Mouse (Mus musculus) olfactory bulb, adult 2 months (tissue): Measurements from ENCODE around the gene Kcnj9. TPM values are rescaled to one million over a fixed set of nuclear protein-coding genes. Genes with fewer than 3 reads are reported as not detected.

Experiments
- H3K27ac ChIP-seq: fragments of 200-500 bp; 2 replicates; pipeline ENCODE4 v1.5.1; 2012; ENCODE audit warnings: low read depth, low read length; ENCODE audit not compliant: insufficient read depth
- H3K4me1 ChIP-seq: fragments of 200-500 bp; 2 replicates; pipeline ENCODE4 v1.6.1; 2012; ENCODE audit warnings: low read length; ENCODE audit not compliant: control insufficient read depth, insufficient read depth
- H3K4me3 ChIP-seq: fragments of 200-500 bp; 2 replicates; pipeline ENCODE4 v1.5.1; 2012; ENCODE audit warnings: mild to moderate bottlenecking, low read depth, low read length, moderate library complexity; ENCODE audit not compliant: insufficient read depth
- CTCF ChIP-seq: fragments of 200-500 bp; IDR thresholded peaks from 2 replicates; pipeline ENCODE4 v1.5.1; 2012; ENCODE audit warnings: low read depth, mild to moderate bottlenecking, low read length, moderate library complexity; ENCODE audit not compliant: insufficient read depth
- POLR2A ChIP-seq: fragments of 200-500 bp; IDR thresholded peaks from 2 replicates; pipeline ENCODE4 v1.6.1; 2012; ENCODE audit warnings: mild to moderate bottlenecking, low read depth, low read length, moderate library complexity; ENCODE audit not compliant: insufficient read depth
- WGBS: fragments of 180-500 bp; shearing (Covaris S2); methylation state at CpG from one replicate; pipeline ENCODE4 v1.1.7; 2018; 5-methylcytosine and 5-hydroxymethylcytosine counted together
- polyA plus RNA-seq: library from polyadenylated mRNA; stranded (reverse); fragments of >200 nt; gene quantifications from 2 replicates; pipeline ENCODE4 v1.2.4, GENCODE M21; 2012; ENCODE audit warnings: low replicate concordance; ENCODE audit not compliant: missing spikeins, insufficient read depth, insufficient read length

Gene Kcnj9
- polyA plus RNA-seq, 1 experiment = not detected

GRCm38 (mm10) chr1:172277172-172277571, 51.9 kb downstream of the Kcnj9 start:
- Histone ChIP-seq H3K4me3 (no peak overlapping the region), H3K27ac (no peak overlapping the region), H3K4me1 (peaks cover 22% of the 10 kb centered on the region)
- 78% methylated on average over 3 of the region's 3 CpGs for WGBS
- no peak for TF ChIP-seq POLR2A
- no peak for TF ChIP-seq CTCF

DNA sequence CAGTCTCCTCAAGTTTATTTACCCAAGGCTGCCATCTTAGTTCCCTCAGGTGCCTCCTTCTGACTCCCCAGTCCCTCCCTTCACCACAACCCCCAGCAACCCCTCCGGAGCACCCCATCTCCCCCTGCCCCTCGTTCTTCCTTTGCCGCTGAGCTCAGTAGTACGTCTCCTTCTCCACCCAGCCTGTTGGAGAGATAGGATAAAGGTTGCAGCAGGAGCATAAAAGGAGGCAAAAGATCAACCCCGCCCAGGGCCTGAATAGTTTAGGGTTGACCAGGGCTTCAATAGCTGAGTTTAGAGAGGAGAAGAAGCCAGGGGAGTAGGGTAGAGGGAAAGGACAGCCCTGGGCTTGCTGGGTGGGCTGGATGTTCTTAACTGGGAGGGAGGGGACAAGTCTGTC, 54.6 kb downstream of the Kcnj9 start:
- peaks cover 6% of the 10 kb centered on the region for H3K4me1 ChIP-seq
- H3K27ac ChIP-seq = no peak overlapping the region
- H3K4me3 ChIP-seq = no peak overlapping the region
- TF ChIP-seq POLR2A = no peak
- TF ChIP-seq CTCF = no peak
- WGBS = 89% methylated on average over 5 of the region's 5 CpGs

- WGBS = 74% methylated on average over 5 of the region's 5 CpGs
Measured at GRCm38 (mm10) chr1:172274116-172274515, 55.0 kb downstream of the Kcnj9 start.

DNA sequence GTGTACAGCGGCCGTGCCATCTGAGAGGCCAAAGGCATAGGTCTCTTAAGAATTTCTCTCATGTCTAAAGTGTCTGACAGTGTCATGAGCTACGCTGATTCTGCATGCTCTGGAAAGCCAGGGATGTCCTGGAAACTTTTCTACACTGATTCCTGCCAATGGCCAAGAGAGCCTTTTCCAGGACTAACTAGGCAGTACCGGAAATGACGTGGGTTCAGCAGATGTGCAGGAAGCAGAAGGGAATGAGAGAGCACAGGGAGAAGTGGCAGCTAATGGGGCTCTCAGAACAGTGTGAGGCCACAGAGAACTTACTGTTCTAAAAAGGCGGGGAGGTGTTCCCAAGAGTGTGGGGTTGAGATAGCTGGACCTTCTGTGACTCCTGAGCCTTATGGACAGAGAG, 55.7 kb downstream of the Kcnj9 start:
- no peak overlapping the region for H3K27ac ChIP-seq
- 81% methylated on average over 6 of the region's 6 CpGs for WGBS
- H3K4me1 ChIP-seq = peaks cover 3% of the 10 kb centered on the region
- TF ChIP-seq CTCF (no peak), POLR2A (no peak)
- no peak overlapping the region for H3K4me3 ChIP-seq

More at GRCm38 (mm10) chr1:172274116-172274515, 55.0 kb downstream of the Kcnj9 start:
- H3K4me1 ChIP-seq = peaks cover 3% of the 10 kb centered on the region
- no peak overlapping the region for H3K27ac ChIP-seq
- TF ChIP-seq POLR2A (no peak), CTCF (no peak)
- H3K4me3 ChIP-seq = no peak overlapping the region

DNA sequence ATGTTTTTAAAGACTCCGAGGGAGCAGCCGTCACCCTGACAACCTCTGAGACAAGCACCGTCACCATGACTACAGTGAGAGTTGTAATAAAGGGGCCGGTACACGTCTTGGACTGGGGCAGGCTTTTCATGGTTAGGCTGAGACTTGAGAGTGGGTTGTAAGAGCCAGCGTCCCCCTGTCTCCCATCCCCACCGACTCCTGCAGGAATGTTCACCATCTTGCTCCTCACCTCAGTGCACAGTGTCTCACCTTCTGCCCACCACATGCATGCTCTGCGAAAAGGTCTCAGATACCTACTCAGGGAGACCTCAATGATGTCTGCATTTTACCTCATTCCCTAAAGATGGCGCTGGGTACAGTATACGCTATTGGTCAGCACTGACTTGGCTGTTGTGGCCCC, 57.4 kb downstream of the Kcnj9 start:
- TF ChIP-seq POLR2A (no peak), CTCF (no peak)
- peaks cover 3% of the 10 kb centered on the region for H3K4me1 ChIP-seq
- no peak overlapping the region for H3K27ac ChIP-seq
- no peak overlapping the region for H3K4me3 ChIP-seq
- 35% methylated on average over 10 of the region's 10 CpGs for WGBS

DNA sequence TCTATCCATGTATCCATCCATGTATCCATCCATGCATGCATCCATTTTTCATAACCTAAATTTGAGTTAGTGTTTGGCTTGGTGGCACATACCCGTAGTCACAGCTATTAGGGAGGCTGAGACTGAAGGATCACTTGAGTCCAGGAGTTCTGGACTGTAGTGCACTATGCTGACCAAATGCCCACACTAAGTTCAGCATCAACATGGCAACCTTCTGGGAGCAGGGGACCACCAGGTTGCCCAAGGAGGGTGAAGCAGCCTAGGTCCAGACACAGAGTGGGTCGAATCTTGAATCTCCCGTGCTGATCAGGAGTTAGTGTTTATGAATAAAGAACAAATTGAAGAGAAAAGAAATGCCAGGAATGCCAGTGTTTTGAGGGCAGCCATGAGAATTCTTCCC, 57.9 kb downstream of the Kcnj9 start:
- WGBS = 46% methylated on average over 3 of the region's 3 CpGs
- Histone ChIP-seq H3K4me3 (no peak overlapping the region), H3K4me1 (peaks cover 3% of the 10 kb centered on the region), H3K27ac (no peak overlapping the region)
- TF ChIP-seq POLR2A (no peak), CTCF (no peak)

Other genes with a start within 250 kb of the Kcnj9 start
- 120 and 157 TPM in 2 replicates for gene Copa, start 246.8 kb downstream of the Kcnj9 start, polyA plus RNA-seq
- gene Ncstn, start 246.5 kb downstream of the Kcnj9 start, polyA plus RNA-seq = 196 TPM in 1 of 2 replicates, not detected in the other
- 478 TPM in 1 of 2 replicates, not detected in the other for gene Pex19, start 202.6 kb downstream of the Kcnj9 start, polyA plus RNA-seq
- gene Dcaf8, start 181.2 kb downstream of the Kcnj9 start, polyA plus RNA-seq = 96.2 TPM in 1 of 2 replicates, not detected in the other
- gene Pea15a, start 122.5 kb downstream of the Kcnj9 start, polyA plus RNA-seq = 189 TPM in 1 of 2 replicates, not detected in the other
- gene Casq1, start 109.5 kb downstream of the Kcnj9 start, polyA plus RNA-seq = not detected in 2 replicates
- gene Atp1a4, start 70.9 kb downstream of the Kcnj9 start, polyA plus RNA-seq = not detected in 2 replicates
- not detected in 2 replicates for gene Igsf8, start 67.7 kb downstream of the Kcnj9 start, polyA plus RNA-seq
- gene Atp1a2, start 31.3 kb downstream of the Kcnj9 start, polyA plus RNA-seq = 130 and 318 TPM in 2 replicates
- gene Kcnj10, start 11.9 kb upstream of the Kcnj9 start, polyA plus RNA-seq = 93.5 and 169 TPM in 2 replicates
- gene Pigm, start 47.2 kb upstream of the Kcnj9 start, polyA plus RNA-seq = not detected in 2 replicates
- not detected in 2 replicates for gene Slamf9, start 146.0 kb upstream of the Kcnj9 start, polyA plus RNA-seq
- gene Igsf9, start 152.5 kb upstream of the Kcnj9 start, polyA plus RNA-seq = not detected in 2 replicates
- gene Tagln2, start 170.7 kb upstream of the Kcnj9 start, polyA plus RNA-seq = not detected in 2 replicates
- gene Cfap45, start 191.5 kb upstream of the Kcnj9 start, polyA plus RNA-seq = not detected in 2 replicates
- not detected in 2 replicates for gene Vsig8, start 226.6 kb upstream of the Kcnj9 start, polyA plus RNA-seq